Mouse (Mus musculus) mesoderm, embryonic 11.5 days (tissue): ENCODE results near the gene Zfp867.

Experiments used
- DNase-seq: peaks from one replicate; pipeline ENCODE4 v3.0.0-alpha.2; 2012; ENCODE audit warnings: low read depth, low spot score

Gene Zfp867

GRCm38 (mm10) chr11:59458973-59459372 is 13.3 kb downstream of the Zfp867 start:
- DNase-seq: peak; percentile 62

- no peak for DNase-seq
Measured at GRCm38 (mm10) chr11:59456891-59457290, 15.4 kb downstream of the Zfp867 start.

GRCm38 (mm10) chr11:59456346-59456745 is 15.9 kb downstream of the Zfp867 start:
- no peak for DNase-seq

- no peak for DNase-seq
Measured at GRCm38 (mm10) chr11:59451086-59451485, 21.2 kb downstream of the Zfp867 start, which contains the start of gene Snap47. TSS of gene Snap47 (minus strand) at chr11:59451186.

- DNase-seq: no peak
Measured at GRCm38 (mm10) chr11:59450230-59450771, 22.0 kb downstream of the Zfp867 start.

- peak; percentile 93 for DNase-seq
Measured at GRCm38 (mm10) chr11:59449741-59450229, 22.5 kb downstream of the Zfp867 start, which contains the start of gene Jmjd4. TSS of gene Jmjd4 (plus strand) at chr11:59450045.

GRCm38 (mm10) chr11:59443102-59443501 is 29.2 kb downstream of the Zfp867 start:
- DNase-seq: no peak

- DNase-seq: no peak
Measured at GRCm38 (mm10) chr11:59437954-59438353, 34.3 kb downstream of the Zfp867 start.

- no peak for DNase-seq
Measured at GRCm38 (mm10) chr11:59432261-59432660, 40.0 kb downstream of the Zfp867 start.

GRCm38 (mm10) chr11:59429959-59430358 is 42.3 kb downstream of the Zfp867 start:
- DNase-seq: no peak

- no peak for DNase-seq
Measured at GRCm38 (mm10) chr11:59428057-59428660, 44.1 kb downstream of the Zfp867 start.

- peak; percentile 24 for DNase-seq
Measured at GRCm38 (mm10) chr11:59425671-59426101, 46.6 kb downstream of the Zfp867 start.

- DNase-seq: no peak
Measured at GRCm38 (mm10) chr11:59423010-59423588, 49.2 kb downstream of the Zfp867 start.

- DNase-seq: no peak
Measured at GRCm38 (mm10) chr11:59421967-59422366, 50.3 kb downstream of the Zfp867 start.

- no peak for DNase-seq
Measured at GRCm38 (mm10) chr11:59421436-59421835, 50.8 kb downstream of the Zfp867 start.

GRCm38 (mm10) chr11:59418708-59419107 is 53.6 kb downstream of the Zfp867 start:
- no peak for DNase-seq

- peak; percentile 22 for DNase-seq
Measured at GRCm38 (mm10) chr11:59412999-59413863, 59.0 kb downstream of the Zfp867 start.

- DNase-seq: no peak
Measured at GRCm38 (mm10) chr11:59412058-59412457, 60.2 kb downstream of the Zfp867 start.
